Mouse (Mus musculus) erythroblast, embryonic 14.5 days (primary cell): Measurements from ENCODE around the gene Mfng.

Experiments used
- GATA1 ChIP-seq: IDR thresholded peaks from 2 replicates; pipeline ENCODE4 v1.6.1; 2012; ENCODE audit warnings: low read length, inconsistent platforms, mixed read lengths
- TAL1 ChIP-seq: IDR thresholded peaks from 3 replicates; pipeline ENCODE4 v1.6.1; 2012; ENCODE audit warnings: low read length, inconsistent platforms, mixed read lengths

DNA sequence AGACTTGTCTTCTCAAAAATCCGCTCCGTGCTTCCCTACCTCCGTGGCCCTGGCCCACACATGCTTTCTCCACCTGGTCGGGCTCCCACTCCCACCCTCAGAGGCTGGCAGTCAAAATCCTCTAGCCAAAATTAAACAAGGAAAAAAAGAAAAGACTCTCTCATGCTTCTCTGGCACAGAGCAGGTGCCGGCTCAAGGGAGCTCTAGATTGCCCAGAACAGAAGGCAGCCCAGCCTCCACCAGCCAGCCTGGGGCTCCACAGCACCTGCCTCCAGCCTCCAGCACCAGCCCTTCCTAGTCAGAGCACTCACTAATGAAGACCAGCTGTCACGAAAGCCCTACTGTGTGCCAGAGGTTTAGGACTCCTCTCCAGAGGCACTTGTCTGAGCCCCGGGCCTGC lies 59.5 kb downstream of the Mfng start:
- TF ChIP-seq TAL1 = no peak
- TF ChIP-seq GATA1 = no peak
